Mouse (Mus musculus) heart, postnatal 10 days (tissue): ENCODE data around the gene Arxes2. TPM values are rescaled to one million over a fixed set of nuclear protein-coding genes. Genes with fewer than 3 reads are reported as not detected.
A peak's percentile ranks its signal among the peaks of the same experiment; 100 is the strongest.
"Not testable (repeated sequence)": the region's sequence is repeated elsewhere in the genome, so short reads cannot be mapped to it uniquely, and the experiment has no call there.

Experiments used
- DNase-seq, 2 experiments: peaks; one replicate each; pipeline ENCODE4 v3.0.0; 2021
- intact Hi-C: fragments of 180-260 bp; cut with DNase I; formaldehyde crosslinking; loops from one replicate; pipeline ENCODE4 v1.15.1; 2025
- total RNA-seq, 2 experiments: library from RNA; stranded (reverse); gene quantifications; 2 replicates each; pipeline ENCODE4 v1.2.3; 2021

The Arxes2 gene
- total RNA-seq, 2 experiments from 2014 or later = 9.4 to 13.4 TPM

GRCm38 (mm10) chrX:136030331-136030730, 36.7 kb downstream of the Arxes2 start:
- intact Hi-C loops = no loop called here
- DNase-seq = no peak

- DNase-seq = peak; percentile 7 to 13
- intact Hi-C loops = not testable (repeated sequence)
Measured at GRCm38 (mm10) chrX:136032799-136033763, 39.5 kb downstream of the Arxes2 start, which contains the start of gene Arxes1. Gene Arxes1, plus strand, starts transcription at chrX:136033367.

- intact Hi-C loops = no loop called here
- DNase-seq = no peak
Measured at GRCm38 (mm10) chrX:136043726-136044125, 50.1 kb downstream of the Arxes2 start.

Other genes starting within 250 kb of the Arxes2 start
- gene Bhlhb9, start 196.2 kb upstream of the Arxes2 start, total RNA-seq = 10 to 100 TPM; 29.7 to 47.2 TPM
- 1 to 10 TPM; 3.7 to 7.3 TPM for gene Gprasp2, start 154.8 kb upstream of the Arxes2 start, total RNA-seq
- gene Arxes1, start 39.5 kb downstream of the Arxes2 start, total RNA-seq = 1 to 10 TPM; 4.5 to 6.2 TPM
- 1 to 10 TPM in 1 of 2 experiments, under 1 TPM in 1; 0.31 to 1.2 TPM for gene Bex2, start 74.4 kb downstream of the Arxes2 start, total RNA-seq
- not detected for gene Nxf3, start 91.4 kb downstream of the Arxes2 start, total RNA-seq
- 1 to 10 TPM; 5.1 to 8.4 TPM for gene Bex4, start 145.2 kb downstream of the Arxes2 start, total RNA-seq
- 10 to 100 TPM; 57.8 to 61.6 TPM for gene Tceal8, start 178.5 kb downstream of the Arxes2 start, total RNA-seq
- 1 to 10 TPM; 5.6 to 6.5 TPM for gene Tceal5, start 210.1 kb downstream of the Arxes2 start, total RNA-seq
- gene Tceal7, start 221.0 kb downstream of the Arxes2 start, total RNA-seq = 10 to 100 TPM in 1 of 2 experiments, 1 to 10 TPM in 1; 5.3 to 19.6 TPM
- gene Bex1, start 221.7 kb downstream of the Arxes2 start, total RNA-seq = 10 to 100 TPM; 30.4 to 36.3 TPM